Mouse (Mus musculus): Measurements from ENCODE around the gene Ets1.
A peak's percentile ranks its signal among the peaks of the same experiment; 100 is the strongest.

Ets1 gene

GRCm38 (mm10) chr9:32616516-32617429 is 19.2 kb upstream of the Ets1 start:
- no peak for DNase-seq (ENCODE audit: extremely low read depth, low read depth, low spot score)

- no peak for DNase-seq (ENCODE audit: extremely low read depth, low read depth, low spot score)
Measured at GRCm38 (mm10) chr9:32617430-32617768, 18.6 kb upstream of the Ets1 start.

GRCm38 (mm10) chr9:32618544-32619120 is 17.4 kb upstream of the Ets1 start:
- no peak for DNase-seq (ENCODE audit: extremely low read depth, low read depth, low spot score)

GRCm38 (mm10) chr9:32619661-32620060 is 16.4 kb upstream of the Ets1 start:
- peak; percentile 10 for DNase-seq (ENCODE audit: extremely low read depth, low read depth, low spot score)

- no peak for DNase-seq (ENCODE audit: extremely low read depth, low read depth, low spot score)
Measured at GRCm38 (mm10) chr9:32620446-32620845, 15.6 kb upstream of the Ets1 start.

DNA sequence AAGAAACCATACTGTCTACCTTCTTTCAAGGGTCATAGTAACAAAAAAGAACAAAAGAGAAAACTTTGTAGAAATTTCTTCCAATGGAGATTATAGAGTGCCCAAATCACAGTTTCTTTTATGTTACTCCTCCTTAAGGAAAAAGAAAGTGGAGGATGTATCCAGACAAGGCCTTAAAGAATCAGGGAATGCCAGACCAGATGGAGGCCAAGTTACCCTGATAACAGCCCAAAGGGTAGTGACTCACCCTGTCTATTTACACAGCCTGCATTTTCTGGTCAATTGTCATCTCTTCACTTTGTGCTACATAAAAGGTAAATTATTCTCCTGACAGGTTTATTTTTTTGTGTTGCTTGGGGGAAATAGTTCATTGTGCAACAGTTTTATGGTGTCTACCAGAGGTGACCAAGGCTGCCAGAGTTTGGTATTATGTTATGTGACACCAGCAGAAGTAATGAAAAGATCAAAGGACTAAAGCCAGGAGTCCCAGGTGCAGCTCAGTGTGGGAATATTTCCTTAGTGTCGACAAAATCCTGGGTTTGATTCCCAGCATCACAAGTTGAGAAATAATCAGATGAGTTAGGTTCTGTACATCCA is 6.5 kb upstream of the Ets1 start:
- no peak for DNase-seq (ENCODE audit: extremely low read depth, low read depth, low spot score)

DNA sequence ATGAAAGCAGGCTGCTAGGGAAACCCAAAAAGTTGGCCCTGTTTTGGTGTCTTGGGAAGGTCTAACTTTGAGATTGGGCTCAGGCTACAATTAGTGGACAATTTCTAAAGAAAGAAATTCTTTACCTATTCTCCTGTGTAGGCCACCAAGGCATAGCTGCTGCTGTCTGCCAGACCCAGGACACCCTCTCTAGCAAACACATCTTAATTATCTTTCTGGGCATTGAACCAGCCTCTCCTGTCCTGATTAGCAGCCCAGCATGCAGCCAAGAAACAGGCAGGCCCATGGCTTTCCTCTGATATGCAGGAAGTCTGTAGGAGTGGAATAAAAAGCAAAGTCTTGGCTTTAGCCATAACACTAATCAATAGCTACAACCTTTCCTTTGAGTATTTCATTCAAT is 4.7 kb upstream of the Ets1 start:
- DNase-seq (ENCODE audit: extremely low read depth, low read depth, low spot score) = no peak

- DNase-seq (ENCODE audit: extremely low read depth, low read depth, low spot score) = no peak
Measured at GRCm38 (mm10) chr9:32632237-32632636, 3.8 kb upstream of the Ets1 start.

GRCm38 (mm10) chr9:32644981-32645380 is 9.0 kb downstream of the Ets1 start:
- no peak for DNase-seq (ENCODE audit: extremely low read depth, low read depth, low spot score)

DNA sequence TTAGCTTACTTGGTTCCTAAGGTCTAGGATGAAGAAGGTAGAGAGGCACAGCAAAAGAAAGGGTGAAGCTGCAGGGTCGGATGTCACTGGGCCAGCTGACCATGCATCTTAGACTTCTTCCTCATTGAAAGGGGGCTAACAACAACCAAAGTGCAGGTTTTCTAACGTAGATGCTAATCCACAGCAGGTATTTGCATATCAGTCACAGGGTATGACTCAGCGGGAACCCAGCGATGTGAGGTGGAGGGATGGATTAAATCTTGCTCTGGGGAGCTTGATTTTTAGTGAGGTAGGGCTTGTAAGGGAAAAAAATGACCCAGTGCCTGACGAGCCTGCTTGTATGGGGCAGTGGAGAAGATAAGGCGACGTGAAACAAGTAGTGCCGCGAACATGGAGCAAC is 9.5 kb downstream of the Ets1 start:
- no peak for DNase-seq (ENCODE audit: extremely low read depth, low read depth, low spot score)

GRCm38 (mm10) chr9:32646539-32647258 is 10.7 kb downstream of the Ets1 start:
- no peak for DNase-seq (ENCODE audit: extremely low read depth, low read depth, low spot score)

DNA sequence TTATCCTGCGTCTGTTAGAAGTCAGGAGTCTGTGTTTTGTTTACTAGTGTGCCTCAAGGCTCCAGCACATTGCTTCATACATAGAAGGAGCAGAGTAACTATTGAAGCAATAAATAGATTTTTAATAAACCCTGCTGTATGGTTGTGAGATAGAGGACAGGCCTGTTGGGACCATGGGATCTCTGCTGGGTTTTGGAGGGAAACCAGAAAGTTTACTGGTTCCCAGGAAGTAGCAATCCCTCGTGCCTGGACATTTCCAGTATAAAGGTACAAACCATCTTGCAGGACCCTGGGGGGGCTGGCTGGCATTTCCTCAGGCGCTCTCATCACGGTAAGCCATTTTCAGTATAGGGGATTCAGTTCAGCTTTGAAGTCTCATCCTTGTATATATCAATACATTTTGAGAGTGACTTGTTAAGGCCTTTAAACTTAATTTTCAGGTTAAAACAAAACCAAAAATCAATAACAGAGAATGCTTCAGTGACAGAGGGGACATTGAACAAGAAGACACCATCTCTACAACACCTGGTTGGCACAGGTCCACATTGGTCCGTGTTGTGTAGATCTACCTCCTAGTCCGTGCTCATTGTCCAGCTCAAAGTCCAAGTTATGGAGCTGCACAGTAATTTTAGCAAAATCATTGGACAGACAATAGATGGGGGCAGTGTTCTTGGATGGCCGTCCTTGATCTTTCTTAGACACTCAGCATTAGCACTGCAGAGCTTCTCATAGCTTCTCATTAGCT is 11.7 kb downstream of the Ets1 start:
- DNase-seq (ENCODE audit: extremely low read depth, low read depth, low spot score) = no peak

DNA sequence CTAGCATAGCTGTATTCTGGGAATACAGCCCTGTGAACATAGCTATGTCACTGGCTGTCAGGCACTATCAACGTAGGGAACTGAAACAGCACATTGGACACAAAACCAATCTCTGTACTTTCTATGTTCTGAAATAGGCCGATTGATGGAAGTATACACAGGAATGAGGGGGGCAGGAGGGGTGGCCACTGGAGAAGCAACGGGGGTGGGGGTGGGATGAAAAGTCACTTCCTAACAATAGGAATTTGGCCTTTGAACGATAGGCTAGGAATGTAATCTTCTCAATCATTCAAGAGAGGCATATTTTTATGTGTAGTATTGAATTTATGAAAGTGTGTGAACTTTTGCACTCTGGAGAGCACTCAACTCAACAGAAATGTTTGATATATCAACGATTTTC is 12.3 kb downstream of the Ets1 start:
- no peak for DNase-seq (ENCODE audit: extremely low read depth, low read depth, low spot score)

DNA sequence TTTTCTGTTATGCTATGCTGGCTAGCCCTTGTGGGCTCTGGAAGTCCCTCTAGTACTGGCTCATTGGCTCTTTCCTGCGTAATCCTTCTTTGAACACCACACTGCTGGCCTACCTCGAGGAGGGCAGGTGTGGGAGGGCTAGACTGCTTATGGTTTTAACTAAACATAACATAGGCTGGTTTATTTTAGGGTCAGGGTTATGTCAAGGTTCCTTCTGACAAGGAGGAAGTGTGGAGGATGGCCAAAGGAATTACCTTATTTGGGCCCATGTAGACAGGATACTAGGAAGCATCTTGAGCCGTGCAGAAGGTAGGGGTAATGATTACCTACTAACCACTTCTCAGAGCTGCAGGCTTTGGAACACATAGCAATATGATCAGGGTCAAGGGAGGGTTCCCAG is 14.7 kb downstream of the Ets1 start:
- no peak for DNase-seq (ENCODE audit: extremely low read depth, low read depth, low spot score)

GRCm38 (mm10) chr9:32652112-32652511 is 16.1 kb downstream of the Ets1 start:
- DNase-seq (ENCODE audit: extremely low read depth, low read depth, low spot score) = no peak

- DNase-seq (ENCODE audit: extremely low read depth, low read depth, low spot score) = no peak
Measured at GRCm38 (mm10) chr9:32654305-32654704, 18.3 kb downstream of the Ets1 start.

- DNase-seq (ENCODE audit: extremely low read depth, low read depth, low spot score) = no peak
Measured at GRCm38 (mm10) chr9:32656351-32656844, 20.4 kb downstream of the Ets1 start.

- no peak for DNase-seq (ENCODE audit: extremely low read depth, low read depth, low spot score)
Measured at GRCm38 (mm10) chr9:32657124-32657523, 21.1 kb downstream of the Ets1 start.

DNA sequence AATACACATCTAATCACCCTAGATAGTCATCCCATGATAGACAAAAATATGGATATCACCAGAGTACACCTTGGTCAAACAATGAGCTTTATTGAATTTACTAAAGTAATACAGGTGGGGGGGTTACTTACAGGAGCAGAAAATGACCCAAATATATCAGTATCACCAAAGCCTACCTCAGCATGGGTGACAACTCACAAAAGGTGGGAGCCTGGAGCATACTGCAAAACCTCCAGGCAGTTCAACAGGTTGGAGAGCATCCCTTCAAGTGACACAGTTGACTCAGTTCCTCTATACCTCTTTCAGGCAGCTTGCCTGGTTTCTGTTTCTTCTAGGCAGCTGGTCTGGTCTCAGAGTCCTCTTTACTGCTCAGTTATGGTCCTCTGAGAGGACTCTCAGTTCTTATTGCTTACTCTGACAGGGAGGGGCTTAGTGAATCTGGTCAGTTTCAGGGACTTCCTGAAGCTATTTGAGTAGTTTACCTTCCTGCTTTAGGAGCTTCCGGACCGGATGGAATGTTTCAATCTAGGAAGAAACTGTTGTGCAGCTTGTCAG is 24.5 kb downstream of the Ets1 start:
- DNase-seq (ENCODE audit: extremely low read depth, low read depth, low spot score) = no peak

DNA sequence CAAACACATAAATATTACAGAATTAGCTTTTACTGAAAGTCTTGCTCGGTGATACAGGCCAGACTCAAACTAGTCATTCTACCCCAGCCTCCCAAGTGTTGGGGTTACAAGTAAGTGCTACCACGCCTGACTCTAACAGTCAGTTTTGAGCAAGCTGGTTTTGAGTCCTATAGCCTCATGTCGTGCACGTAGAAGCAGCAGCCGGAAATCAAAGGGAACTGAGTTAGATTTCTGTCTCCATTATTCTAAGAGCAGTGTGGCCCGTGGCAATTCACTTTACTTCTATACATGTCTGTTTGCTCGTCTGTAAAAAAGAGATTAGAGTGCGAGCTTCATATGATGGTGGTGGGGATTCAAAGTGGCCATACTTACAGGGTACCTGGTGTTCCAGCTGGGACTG is 25.1 kb downstream of the Ets1 start:
- DNase-seq (ENCODE audit: extremely low read depth, low read depth, low spot score) = no peak
